Mouse (Mus musculus): ENCODE measurements around the gene Pabpc4.

The Pabpc4 gene

DNA sequence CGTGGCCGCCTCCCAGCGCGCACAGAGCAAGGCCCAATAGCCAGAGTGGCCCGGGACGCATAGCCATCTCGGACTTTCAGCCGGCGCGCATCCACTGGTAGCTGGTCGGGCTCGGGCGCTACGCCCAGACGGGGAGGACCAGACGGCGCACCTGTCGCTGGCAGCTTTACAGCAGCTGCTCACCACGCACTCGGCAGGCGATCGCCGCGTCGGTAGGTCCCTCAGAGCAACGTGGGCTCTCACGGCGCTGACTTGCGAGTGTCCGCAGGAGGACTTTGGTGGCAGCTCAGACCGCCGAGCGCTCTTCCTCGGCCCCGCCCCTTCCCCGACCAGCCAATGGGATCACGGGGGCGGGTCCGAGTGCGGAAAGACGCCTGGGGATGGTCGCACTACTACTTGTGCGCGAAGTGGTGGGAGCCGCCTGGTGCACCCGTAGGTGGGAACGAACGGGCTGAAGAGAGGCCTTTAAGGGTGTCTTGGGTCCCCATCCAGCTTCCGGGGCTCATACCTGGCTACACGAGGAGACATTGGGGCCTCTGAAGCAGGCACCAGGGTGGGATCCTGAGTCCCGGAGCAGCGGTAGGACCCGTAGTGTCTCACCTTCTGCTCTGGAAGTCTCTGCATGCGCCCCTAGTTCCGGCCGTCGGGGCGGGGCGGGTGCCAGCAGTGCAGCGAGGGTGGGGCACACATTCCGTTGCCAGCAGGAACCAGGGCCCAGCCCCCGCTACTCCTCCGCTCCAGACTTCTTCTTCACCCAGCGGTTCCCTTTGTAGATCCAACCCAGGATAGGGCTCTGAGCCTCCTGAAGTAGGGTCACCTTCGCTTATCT is 80.7 kb downstream of the Pabpc4 start, which contains the start of gene Bmp8a:
Gene Bmp8a (minus strand): TSS at position 611 of the 829 bp plus-strand sequence.
- DNase-seq (ENCODE audit: low spot score) = peak; percentile 70

GRCm38 (mm10) chr4:123343471-123343789 is 81.3 kb downstream of the Pabpc4 start:
- no peak for DNase-seq (ENCODE audit: low spot score)

Data from urinary bladder, postnatal 14 days (tissue).